Mouse (Mus musculus) liver, postnatal 0 days (tissue): ENCODE data around the gene Anapc13.

Experiments used
- CTCF ChIP-seq: sonication (generic); IDR thresholded peaks from 2 replicates; pipeline ENCODE4 v1.5.1; 2016; ENCODE audit warnings: antibody characterized with exemption, low read depth
- EP300 ChIP-seq: IDR thresholded peaks from 2 replicates; pipeline ENCODE4 v1.6.1; 2016; ENCODE audit warnings: antibody characterized with exemption, low read depth, mild to moderate bottlenecking

- no peak for TF ChIP-seq CTCF
- TF ChIP-seq EP300 = no peak
Measured at GRCm38 (mm10) chr9:102649917-102650527, 23.9 kb downstream of the Anapc13 start.
